Mouse (Mus musculus): ENCODE results near the gene Kcnk12. TPM values are rescaled to one million over a fixed set of nuclear protein-coding genes. Genes with fewer than 3 reads are reported as not detected.

The Kcnk12 gene
- polyA plus RNA-seq, 2 experiments = 0.13 to 0.57 TPM

DNA sequence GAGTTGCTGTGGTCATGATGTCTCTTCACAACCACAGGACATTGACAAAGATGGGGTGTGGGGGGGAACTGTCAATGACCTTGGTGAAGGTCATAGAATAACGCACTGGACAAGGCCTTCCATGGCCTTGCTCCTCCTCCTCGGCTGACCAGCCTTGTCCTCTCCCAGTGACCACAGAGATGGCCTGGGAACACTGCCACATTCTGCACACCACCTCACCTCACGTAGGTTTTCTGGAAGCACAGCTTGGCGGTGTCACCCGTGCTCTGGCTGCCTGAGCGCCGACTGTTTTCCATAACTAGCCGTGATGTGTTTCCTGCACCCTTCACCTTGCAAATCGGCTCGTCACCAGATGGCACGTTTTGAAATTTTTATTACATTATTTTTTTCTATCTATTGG, 32.8 kb downstream of the Kcnk12 start:
- ATAC-seq (ENCODE audit: insufficient read depth) (no peak), DNase-seq (ENCODE audit: low read depth in 3 of 3, low spot score in 3 of 3) (no peak)
- no peak overlapping the region for H3K9ac ChIP-seq (replicated peaks)
- H3K4me1 ChIP-seq (replicated peaks; ENCODE audit: control insufficient read depth in 2 of 2, insufficient read depth in 2 of 2, low read length in 1 of 2) = no peaks in the 10 kb centered on the region
- H3K4me3 ChIP-seq (ENCODE audit: insufficient read depth in 1 of 2, low read depth in 2 of 2, low read length in 2 of 2) = no peak overlapping the region
- no peaks in the 10 kb centered on the region for H3K27me3 ChIP-seq (ENCODE audit: control insufficient read depth, insufficient read depth, low read length)
- no peaks in the 10 kb centered on the region for H3K36me3 ChIP-seq (replicated peaks; ENCODE audit: control insufficient read depth, insufficient read depth, low read depth)
- TF ChIP-seq CTCF (IDR thresholded peaks at IDR 0.05; ENCODE audit: low read depth) (no peak), EP300 (IDR thresholded peaks at IDR 0.05; ENCODE audit: low read depth) (no peak)
- no peak overlapping the region for H3K27ac ChIP-seq
- H3K9me3 ChIP-seq (ENCODE audit: control insufficient read depth, low read length) = no peaks in the 10 kb centered on the region
- no peak overlapping the region for H3K4me2 ChIP-seq (ENCODE audit: low read depth)
- WGBS (ENCODE audit: insufficient replicate concordance) = 80% methylated on average over 11 of the region's 11 CpGs

DNA sequence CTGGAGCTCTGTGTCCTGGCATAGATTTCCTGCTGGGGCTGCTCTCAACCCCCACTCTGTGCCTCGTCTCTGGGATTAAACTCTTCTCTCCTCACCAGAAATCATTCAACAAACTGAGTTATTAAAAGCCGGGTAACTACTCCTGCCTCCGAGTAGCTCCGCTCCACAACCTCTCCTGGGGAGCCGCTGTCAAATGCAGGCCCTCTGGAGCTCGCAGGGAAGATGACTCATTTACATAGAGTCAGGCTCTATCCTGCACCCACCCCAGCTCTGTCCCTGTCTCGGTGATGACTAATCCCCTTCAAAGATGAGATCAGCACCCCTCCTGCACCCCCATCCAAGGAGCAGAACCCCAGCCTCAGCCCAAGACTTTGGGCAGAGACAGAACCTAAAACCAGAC, 34.6 kb downstream of the Kcnk12 start:
- H3K9me3 ChIP-seq (ENCODE audit: control insufficient read depth, low read length) = no peaks in the 10 kb centered on the region
- 56% methylated on average over 7 of the region's 7 CpGs for WGBS (ENCODE audit: insufficient replicate concordance)
- no peak overlapping the region for H3K27ac ChIP-seq
- H3K36me3 ChIP-seq (replicated peaks; ENCODE audit: control insufficient read depth, insufficient read depth, low read depth) = no peaks in the 10 kb centered on the region
- ATAC-seq (ENCODE audit: insufficient read depth) = no peak
- H3K9ac ChIP-seq (replicated peaks) = no peak overlapping the region
- H3K4me1 ChIP-seq (replicated peaks; ENCODE audit: control insufficient read depth in 2 of 2, insufficient read depth in 2 of 2, low read length in 1 of 2) = no peaks in the 10 kb centered on the region
- H3K27me3 ChIP-seq (ENCODE audit: control insufficient read depth, insufficient read depth, low read length) = no peaks in the 10 kb centered on the region
- H3K4me2 ChIP-seq (ENCODE audit: low read depth) = no peak overlapping the region
- DNase-seq (ENCODE audit: low read depth in 3 of 3, low spot score in 3 of 3) = no peak
- TF ChIP-seq EP300 (IDR thresholded peaks at IDR 0.05; ENCODE audit: low read depth) = no peak
- TF ChIP-seq CTCF (IDR thresholded peaks at IDR 0.05; ENCODE audit: low read depth) = no peak
- no peak overlapping the region for H3K4me3 ChIP-seq (ENCODE audit: insufficient read depth in 1 of 2, low read depth in 2 of 2, low read length in 2 of 2)

DNA sequence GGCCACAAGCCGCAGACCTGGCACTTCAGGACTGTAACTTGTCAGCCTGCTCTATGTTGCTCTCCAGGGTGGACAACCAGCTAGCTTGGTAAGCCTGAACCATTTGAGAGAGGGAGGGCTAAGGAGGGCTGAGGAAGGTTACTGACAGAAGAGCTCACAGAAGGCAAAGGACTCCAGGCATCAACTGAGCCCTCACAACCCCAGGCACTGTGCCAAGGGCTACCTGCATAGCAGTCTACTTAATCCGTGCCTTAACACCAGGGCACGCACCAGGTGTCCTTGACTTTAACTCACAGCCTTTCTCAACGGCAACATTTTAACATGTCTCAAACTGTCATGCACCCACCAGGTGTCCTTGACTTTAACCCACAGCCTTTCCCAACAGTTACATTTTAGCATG, 37.5 kb downstream of the Kcnk12 start:
- ATAC-seq (ENCODE audit: insufficient read depth) = no peak
- 74% methylated on average over 4 of the region's 4 CpGs for WGBS (ENCODE audit: insufficient replicate concordance)

DNA sequence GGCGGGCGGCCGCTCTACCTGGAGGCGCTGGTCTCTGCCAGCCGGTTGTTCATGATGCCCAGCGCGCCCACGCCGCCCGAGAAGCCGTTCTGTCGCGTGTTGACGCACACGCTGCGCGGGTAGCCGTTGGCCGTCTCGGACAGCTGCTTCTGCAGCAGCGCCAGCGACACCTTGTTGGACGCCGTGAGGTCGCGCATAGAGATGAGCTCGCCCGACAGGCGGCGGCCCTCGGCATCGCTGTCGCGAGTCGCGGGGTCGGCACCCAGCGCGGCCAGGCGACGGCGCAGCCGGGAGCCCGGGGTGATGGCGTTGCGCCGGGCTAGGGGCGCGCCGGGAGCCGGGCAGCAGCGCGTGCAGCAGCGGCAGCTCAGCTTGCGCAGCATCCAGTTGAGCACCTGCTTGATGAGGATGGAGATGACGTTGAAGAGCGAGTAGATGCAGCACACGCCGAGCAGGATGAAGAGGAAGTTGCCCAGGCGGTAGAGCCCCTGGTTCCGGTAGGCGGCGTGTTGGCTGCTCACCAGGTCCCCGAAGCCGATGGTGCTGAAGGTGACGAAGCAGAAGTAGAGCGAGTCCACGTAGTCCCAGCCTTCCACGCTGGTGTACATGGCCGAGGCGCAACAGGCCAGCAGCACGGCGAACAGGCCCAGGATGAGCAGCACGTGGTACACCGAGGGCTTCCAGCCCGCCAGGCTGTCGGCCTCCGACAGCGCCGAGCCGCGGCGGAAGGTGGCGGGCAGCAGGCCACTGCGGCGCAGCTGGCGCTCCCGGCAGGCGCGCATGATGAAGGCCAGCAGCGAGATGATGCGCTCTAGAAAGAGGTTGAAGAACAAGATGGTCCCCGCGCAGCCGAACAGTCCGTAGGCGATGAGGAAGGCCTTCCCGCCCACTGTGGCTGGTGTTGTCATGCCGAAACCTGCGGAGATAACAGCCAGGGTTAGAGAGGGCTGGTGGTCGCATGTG, 51.6 kb downstream of the Kcnk12 start:
- WGBS (ENCODE audit: insufficient replicate concordance) = 2% methylated on average over 101 of the region's 101 CpGs
- ATAC-seq (ENCODE audit: insufficient read depth) = no peak
- Histone ChIP-seq H3K27me3 (ENCODE audit: control insufficient read depth, insufficient read depth, low read length) (peaks cover 29% of the 10 kb centered on the region), H3K4me1 (replicated peaks; ENCODE audit: control insufficient read depth in 2 of 2, insufficient read depth in 2 of 2, low read length in 1 of 2) (peaks cover 0 to 2% of the 10 kb centered on the region in 2 experiments; a peak in 1 of 4 replicates), H3K4me3 (ENCODE audit: insufficient read depth in 1 of 2, low read depth in 2 of 2, low read length in 2 of 2) (peak overlapping the region; percentile 40 to 43), H3K9me3 (ENCODE audit: control insufficient read depth, low read length) (no peaks in the 10 kb centered on the region), H3K9ac (replicated peaks) (no peak overlapping the region), H3K4me2 (ENCODE audit: low read depth) (peak overlapping the region; percentile 54), H3K27ac (no peak overlapping the region), H3K36me3 (replicated peaks; ENCODE audit: control insufficient read depth, insufficient read depth, low read depth) (no peaks in the 10 kb centered on the region)
- peak in 1 of 3 experiments; percentile 1 for DNase-seq (ENCODE audit: low read depth in 3 of 3, low spot score in 3 of 3)
- TF ChIP-seq EP300 (IDR thresholded peaks at IDR 0.05; ENCODE audit: low read depth) (no peak), CTCF (IDR thresholded peaks at IDR 0.05; ENCODE audit: low read depth) (0 out of 2 replicates have a peak, but pooled peaks have one; percentile 15)

More for the DNA sequence above, 37.5 kb downstream of the Kcnk12 start:
- H3K27me3 ChIP-seq (ENCODE audit: control insufficient read depth, insufficient read depth, low read length) = no peaks in the 10 kb centered on the region
- DNase-seq (ENCODE audit: low read depth in 3 of 3, low spot score in 3 of 3) = no peak
- H3K4me3 ChIP-seq (ENCODE audit: insufficient read depth in 1 of 2, low read depth in 2 of 2, low read length in 2 of 2) = no peak overlapping the region
- H3K9ac ChIP-seq (replicated peaks) = no peak overlapping the region
- no peaks in the 10 kb centered on the region for H3K36me3 ChIP-seq (replicated peaks; ENCODE audit: control insufficient read depth, insufficient read depth, low read depth)
- H3K4me2 ChIP-seq (ENCODE audit: low read depth) = no peak overlapping the region
- no peaks in the 10 kb centered on the region for H3K9me3 ChIP-seq (ENCODE audit: control insufficient read depth, low read length)
- TF ChIP-seq EP300 (IDR thresholded peaks at IDR 0.05; ENCODE audit: low read depth) = no peak
- no peak for TF ChIP-seq CTCF (IDR thresholded peaks at IDR 0.05; ENCODE audit: low read depth)
- no peaks in the 10 kb centered on the region for H3K4me1 ChIP-seq (replicated peaks; ENCODE audit: control insufficient read depth in 2 of 2, insufficient read depth in 2 of 2, low read length in 1 of 2)
- no peak overlapping the region for H3K27ac ChIP-seq

All from liver, embryonic 14.5 days (tissue).